Mouse (Mus musculus) stomach, postnatal 0 days (tissue): ENCODE results near the gene Plekhg2.

Source experiments
- CTCF ChIP-seq: IDR thresholded peaks from 2 replicates; pipeline ENCODE4 v1.5.1; 2016; ENCODE audit warnings: antibody characterized with exemption, low read depth, mild to moderate bottlenecking, moderate library complexity
- EP300 ChIP-seq: optimal IDR thresholded peaks from 2 replicates; pipeline ENCODE3; 2016; ENCODE audit warnings: antibody characterized with exemption

GRCm38 (mm10) chr7:28378769-28379651, 6.6 kb upstream of the Plekhg2 start:
- TF ChIP-seq CTCF = no peak; the same call in 1 of the 2 replicates
- peak; percentile 80 for TF ChIP-seq EP300
